Mouse (Mus musculus): ENCODE data around the gene Nat8l. TPM values are rescaled to one million over a fixed set of nuclear protein-coding genes. Genes with fewer than 3 reads are reported as not detected.

Nat8l gene
- total and polyA plus RNA-seq, 3 experiments: 23.5 to 32.6 (median 29.0) TPM

DNA sequence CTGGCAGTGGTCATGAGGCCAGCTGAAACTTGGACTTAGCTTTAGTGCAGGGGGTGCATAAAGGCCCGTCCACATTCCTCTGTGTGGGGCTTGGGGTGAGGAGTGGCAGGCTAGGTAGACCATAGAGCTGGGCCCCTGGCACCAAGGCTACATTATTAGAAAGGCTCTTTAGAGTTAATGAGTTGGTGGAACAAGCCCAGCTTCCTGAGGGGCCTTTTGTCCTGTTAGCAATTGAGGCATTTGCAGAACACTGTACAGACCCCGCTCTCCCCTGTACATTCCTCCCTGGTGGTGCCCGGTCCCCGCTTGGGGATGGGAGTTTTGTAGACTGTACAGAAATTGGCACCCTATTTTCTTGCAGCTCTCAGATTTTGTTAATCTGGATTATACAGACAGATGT lies 6.9 kb downstream of the Nat8l start:
- no peak for DNase-seq

DNA sequence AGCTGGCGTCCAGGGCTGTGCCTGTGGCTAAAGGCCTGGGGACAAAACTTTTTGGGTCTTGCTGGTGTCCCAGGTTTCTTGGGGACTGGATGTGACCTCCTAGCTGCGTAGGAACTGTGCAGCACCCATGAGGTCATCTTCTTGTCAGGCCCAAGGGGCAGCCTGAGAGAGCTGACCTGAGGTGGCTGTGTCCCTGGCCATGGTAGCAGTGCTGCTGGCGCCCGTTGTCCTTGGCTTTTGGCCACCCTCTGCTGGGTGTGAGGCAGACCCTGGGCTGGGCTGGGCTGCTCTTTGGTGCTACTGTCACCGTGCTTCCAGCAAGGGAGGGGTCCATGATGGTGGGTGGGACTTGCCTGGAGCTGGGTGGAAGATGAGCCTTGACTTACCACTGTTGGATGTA lies 8.8 kb downstream of the Nat8l start:
- DNase-seq: no peak

DNA sequence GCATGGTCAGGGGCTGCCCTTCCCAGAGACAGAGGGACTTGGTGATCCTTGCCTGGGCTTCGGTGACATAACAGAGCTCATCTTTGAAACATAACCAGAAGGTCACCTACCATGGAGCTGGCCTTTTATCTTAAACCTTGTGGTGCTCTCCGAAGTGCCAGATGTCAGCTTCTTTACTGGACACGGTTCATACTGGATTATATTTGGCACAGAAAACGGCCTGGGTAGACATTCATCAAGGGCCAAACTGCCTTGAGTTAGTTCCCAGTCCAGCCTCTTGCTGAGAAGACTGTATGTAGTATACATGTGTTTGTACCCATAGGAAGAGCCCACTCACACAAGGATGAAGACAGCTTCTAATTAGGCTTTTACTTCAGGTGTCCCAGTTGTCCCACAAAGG lies 11.0 kb downstream of the Nat8l start:
- DNase-seq: no peak

DNA sequence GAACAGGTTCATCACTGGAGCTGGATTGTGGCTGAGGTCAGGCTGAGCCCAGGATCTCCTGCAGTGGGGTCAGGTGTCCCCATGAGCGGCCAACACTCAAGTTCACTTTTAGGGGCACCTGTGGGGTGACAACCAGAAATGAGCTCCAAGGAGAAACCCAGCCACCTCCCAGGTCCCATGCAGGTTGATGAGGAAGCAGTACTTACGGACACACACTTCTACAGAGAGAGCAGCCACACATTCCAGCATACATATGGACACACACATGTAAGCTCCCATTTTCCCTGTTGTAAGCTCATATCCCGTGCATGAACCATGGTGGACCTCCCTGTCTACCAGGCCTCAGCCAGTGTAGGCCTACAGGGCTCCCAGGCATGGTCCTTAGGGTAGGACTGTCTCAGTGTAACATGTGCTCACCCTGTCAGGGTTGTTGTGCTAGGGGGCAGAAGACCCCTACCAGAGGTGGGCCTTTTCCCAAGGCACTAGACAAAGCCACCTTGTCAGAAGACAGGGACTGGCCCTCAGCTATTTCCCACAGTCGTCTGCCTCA lies 11.7 kb downstream of the Nat8l start:
- DNase-seq: no peak

DNA sequence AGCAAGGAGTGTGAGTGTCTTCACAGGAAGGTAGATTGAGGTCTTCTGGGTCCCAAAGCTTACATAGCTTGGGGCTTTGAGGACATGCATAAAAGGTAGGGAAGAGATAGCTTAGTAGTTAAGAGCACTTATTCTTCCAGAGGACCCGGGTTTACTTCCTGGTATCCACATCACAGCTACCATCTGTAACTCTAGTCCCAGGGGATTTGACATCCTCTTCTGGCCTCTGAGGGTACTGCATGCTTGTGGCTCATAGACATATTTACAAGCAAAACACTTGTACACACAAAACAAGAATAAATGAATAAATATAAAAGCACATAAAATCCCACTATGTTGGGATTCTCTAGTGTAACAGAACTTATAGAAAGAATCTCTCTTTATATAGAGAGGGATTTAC lies 18.9 kb downstream of the Nat8l start:
- DNase-seq: no peak

DNA sequence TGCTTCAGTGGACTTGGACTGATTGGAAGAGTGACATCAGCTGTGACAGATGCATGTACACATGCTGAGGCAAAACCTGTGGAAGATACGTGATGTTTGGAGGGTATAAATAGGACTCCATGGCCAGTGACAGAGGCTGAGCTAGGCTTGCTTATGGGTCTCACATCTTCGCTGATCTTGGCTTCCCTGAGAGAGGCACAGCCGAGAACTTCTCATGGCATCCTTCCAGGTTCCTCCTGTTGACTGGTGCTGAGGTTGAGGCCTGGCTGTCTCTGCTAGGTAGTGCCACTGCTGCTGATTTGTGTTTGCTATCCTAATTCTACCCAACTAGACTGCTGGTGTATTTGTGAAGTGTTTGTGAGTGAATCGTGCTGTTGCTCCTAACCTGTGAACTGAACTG lies 23.2 kb downstream of the Nat8l start:
- DNase-seq: no peak

DNA sequence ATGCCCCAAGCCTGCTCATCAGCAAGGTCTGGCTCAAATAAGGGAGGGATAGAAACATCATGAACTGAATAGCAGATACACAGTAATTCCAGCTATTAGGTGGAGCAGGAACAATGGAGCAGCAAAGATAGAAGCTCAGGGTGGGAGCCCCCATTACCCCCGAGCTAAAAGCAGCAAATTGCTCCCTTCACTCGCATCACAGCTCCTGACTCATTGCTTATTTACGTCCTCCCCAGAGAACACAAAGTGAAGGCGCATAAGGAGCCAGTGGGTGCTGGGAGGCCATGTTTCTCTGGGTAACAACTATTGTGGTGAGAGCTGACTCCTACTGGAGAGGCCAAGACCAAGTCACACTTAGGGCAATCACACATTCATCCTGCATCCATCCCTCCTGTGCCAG lies 34.3 kb downstream of the Nat8l start:
- DNase-seq: no peak

DNA sequence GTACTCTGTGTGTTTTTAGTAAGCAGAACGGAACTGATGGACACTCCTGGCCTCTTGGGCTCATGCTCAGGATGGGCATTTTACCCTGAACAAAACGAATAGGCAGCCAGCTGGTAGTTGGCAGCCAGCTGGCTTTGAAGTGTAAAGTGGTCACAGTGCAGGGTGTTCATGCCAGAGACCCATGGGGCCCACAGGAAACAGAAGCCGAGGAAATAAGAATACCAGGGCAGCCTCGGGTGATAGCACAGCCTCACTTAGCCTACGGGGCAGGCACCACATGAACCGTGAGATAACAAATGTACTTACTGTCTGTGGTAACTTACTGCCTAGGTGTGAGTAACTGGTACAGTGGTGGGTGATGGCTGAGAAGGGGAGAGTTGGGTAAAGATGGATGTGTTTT lies 35.2 kb downstream of the Nat8l start:
- no peak for DNase-seq

DNA sequence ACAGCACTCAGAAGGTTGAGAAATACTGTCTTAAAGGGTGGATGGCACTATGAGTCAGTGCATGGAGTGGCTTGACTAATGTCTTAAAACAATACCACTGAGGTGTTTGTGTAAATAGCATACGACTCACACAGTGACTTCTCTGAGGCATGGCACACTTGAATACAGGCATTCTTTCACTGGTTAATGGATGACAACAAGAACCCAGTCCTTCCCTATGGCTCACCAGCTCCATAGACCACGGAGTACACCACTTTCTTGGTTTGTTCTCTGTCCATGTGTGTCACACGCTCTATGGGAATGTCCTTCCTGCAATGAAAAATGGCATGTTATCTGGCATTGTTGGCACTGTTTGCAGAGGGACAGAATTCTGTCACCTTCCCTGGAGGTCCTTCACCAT lies 36.7 kb downstream of the Nat8l start:
- DNase-seq: peak; percentile 10

Other genes with a start within 250 kb of the Nat8l start
- 100 to 1,000 TPM; 125 to 156 TPM for gene Letm1, start 213.2 kb upstream of the Nat8l start, total RNA-seq (2021)
- 116 and 149 TPM in 2 replicates for gene Letm1, start 213.2 kb upstream of the Nat8l start, polyA plus RNA-seq (2012; rRNA removed)
- gene Nsd2, start 175.3 kb upstream of the Nat8l start, total RNA-seq (2021): 10 to 100 TPM; 32.8 to 37.4 TPM
- 3.4 and 3.9 TPM in 2 replicates for gene Nsd2, start 175.3 kb upstream of the Nat8l start, polyA plus RNA-seq (2012; rRNA removed)
- gene Nelfa, start 59.6 kb upstream of the Nat8l start, total RNA-seq (2021): 10 to 100 TPM; 21.1 to 21.8 TPM
- 35.8 and 38.4 TPM in 2 replicates for gene Nelfa, start 59.6 kb upstream of the Nat8l start, polyA plus RNA-seq (2012; rRNA removed)
- 10 to 100 TPM; 15.7 to 36.8 TPM for gene Gm1673, start 12.6 kb upstream of the Nat8l start, total RNA-seq (2021)
- 219 and 360 TPM in 2 replicates for gene Gm1673, start 12.6 kb upstream of the Nat8l start, polyA plus RNA-seq (2012; rRNA removed)
- gene Poln, start 173.5 kb downstream of the Nat8l start, total RNA-seq (2021): 10 to 100 TPM in 1 of 2 experiments, 1 to 10 TPM in 1; 7.0 to 12.3 TPM
- 3.2 and 3.9 TPM in 2 replicates for gene Poln, start 173.5 kb downstream of the Nat8l start, polyA plus RNA-seq (2012; rRNA removed)
- 1 to 10 TPM; 7.2 to 8.4 TPM for gene Haus3, start 173.5 kb downstream of the Nat8l start, total RNA-seq (2021)
- 0.11 and 0.33 TPM in 2 replicates for gene Haus3, start 173.5 kb downstream of the Nat8l start, polyA plus RNA-seq (2012; rRNA removed)
- 100 to 1,000 TPM; 100 to 125 TPM for gene Mxd4, start 191.7 kb downstream of the Nat8l start, total RNA-seq (2021)
- gene Mxd4, start 191.7 kb downstream of the Nat8l start, polyA plus RNA-seq (2012; rRNA removed): 260 and 308 TPM in 2 replicates